Mouse (Mus musculus) frontal cortex, adult (tissue): Measurements from ENCODE around the gene Dmac2.

Experiments
- ATAC-seq: cut with Nextera tagmentation; 2 replicates; pipeline ENCODE4 v1.9.2; 2017; ENCODE audit warnings: mild to moderate bottlenecking, moderate library complexity, mixed read lengths; ENCODE audit not compliant: low TSS enrichment

Gene Dmac2

DNA sequence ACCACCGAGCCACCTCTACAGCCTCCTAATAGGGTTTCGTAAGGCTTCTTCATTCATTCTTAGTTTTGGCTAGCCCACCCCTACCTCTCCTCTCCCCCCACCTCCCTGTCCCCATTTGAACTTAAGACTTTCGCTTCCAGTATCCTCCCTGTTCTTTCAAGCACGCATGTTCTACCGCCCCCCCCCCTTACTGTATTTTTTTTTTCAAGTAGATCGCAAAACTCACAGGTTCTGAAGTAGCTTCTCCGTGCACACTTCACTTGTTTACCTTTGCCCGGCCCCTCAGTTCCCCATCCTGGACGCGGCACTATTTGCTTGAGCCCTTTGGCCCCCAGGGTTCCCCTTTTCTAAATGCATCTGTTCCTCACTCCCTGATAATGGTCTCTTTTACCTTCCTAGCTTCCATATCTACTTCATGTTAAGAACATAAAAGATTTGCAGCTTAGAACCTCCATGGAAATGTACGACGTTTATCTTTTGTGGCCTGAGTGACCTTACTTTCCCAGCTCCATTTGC, 33.1 kb downstream of the Dmac2 start:
- ATAC-seq = no peak

DNA sequence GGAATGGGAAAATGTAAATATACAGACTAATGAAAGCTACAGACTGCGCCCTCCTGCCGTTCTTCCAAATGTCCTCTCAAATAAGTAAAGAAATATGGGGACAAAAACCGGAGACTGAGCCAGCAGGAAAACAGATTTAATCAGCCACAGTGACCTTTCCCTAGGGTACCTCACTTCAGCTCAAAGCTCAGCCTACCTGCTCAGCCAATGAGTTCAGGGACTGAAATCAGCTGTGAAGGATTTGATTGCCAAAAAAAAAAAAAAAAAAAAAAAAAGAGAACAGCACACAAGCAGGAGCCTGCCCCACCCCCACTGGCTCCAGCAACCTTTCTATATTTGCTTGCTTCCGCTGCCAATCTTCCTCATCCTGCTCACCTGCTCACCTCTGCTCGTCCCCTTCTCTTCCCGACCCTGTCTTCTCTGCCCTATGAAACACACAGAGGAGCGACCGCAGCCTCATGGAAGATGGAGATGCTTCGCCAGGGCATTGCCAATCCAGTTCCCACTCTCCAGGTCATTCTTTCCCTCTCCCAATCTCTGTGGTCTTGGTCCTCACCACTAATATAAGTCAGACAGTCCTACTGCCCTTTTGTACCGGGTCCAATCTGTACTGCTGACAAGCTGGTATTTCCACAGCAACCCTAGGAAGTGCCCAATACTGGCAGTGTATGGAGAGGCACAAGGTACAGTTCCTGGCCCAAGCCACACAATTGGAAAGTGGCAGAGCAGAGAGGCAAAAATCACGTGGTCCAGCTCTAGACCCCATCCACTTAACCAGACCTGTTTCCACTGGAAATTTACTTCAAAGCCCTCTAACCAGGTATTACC, 36.6 kb downstream of the Dmac2 start:
- ATAC-seq = no peak

DNA sequence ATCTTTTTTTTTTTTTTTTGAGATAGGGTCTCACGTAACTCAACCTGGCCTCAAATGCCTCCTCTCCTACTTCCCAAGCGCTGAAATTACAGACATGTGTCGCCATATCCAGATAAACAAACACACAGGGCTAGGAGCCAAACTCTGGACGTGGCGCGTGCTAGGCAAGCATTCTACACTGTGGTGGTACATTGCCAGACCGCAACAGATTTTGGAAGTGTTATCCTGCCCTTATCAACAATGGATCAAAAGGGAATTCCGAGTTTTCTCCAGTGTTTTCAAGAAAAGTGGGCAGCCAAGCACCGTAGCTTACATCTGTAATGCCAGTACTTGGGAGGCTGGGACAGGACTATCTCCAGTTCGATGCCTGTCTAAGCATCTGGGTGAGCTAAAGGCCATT, 38.6 kb downstream of the Dmac2 start:
- ATAC-seq = no peak

DNA sequence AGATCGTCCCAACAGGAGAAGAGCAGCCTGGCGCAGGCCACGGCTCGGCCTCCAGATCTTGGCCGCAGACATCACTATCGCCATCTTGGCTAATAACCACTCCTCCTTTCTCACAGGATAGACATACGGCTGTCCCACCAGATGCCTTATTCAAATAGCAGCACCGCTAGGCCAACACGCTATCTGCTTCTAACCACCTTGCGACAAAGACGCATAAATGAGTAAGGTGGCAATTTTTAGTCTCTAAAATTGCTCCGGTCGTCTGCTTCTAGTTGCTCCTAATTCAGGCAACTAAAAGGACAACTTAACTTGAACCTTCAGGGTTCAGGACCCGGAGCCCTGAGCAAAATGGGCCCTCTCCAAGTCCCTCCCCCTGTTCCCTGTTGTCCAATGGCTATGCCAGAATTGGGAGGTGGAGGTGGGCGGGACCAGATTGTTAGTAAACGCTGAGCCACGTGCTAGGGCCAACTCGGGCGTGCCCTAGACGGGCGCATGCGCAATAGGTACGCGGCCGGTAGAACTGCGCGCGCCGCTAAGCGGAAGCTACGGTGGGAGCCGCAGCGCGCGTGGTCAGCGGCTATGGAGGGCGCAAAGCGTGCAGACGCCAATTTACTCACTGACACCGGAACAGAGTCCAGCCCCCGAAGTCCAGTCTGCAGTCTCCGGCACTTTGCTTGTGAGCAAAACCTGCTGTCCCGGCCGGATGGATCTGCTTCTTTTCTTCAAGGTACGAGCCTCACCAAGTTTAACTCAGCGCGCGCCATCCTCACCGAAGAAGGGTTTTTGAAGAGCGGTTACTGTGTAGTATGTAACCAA, 39.7 kb downstream of the Dmac2 start, which contains the start of the genes Bckdha and Exosc5:
Bckdha (minus strand) TSS at position 325 of the 816 bp plus-strand sequence.
Exosc5 (plus strand) TSS at position 508 of the 816 bp plus-strand sequence.
- peak; percentile 97 for ATAC-seq

- ATAC-seq = no peak
Observed at GRCm38 (mm10) chr7:25666381-25666780, 47.2 kb downstream of the Dmac2 start.

DNA sequence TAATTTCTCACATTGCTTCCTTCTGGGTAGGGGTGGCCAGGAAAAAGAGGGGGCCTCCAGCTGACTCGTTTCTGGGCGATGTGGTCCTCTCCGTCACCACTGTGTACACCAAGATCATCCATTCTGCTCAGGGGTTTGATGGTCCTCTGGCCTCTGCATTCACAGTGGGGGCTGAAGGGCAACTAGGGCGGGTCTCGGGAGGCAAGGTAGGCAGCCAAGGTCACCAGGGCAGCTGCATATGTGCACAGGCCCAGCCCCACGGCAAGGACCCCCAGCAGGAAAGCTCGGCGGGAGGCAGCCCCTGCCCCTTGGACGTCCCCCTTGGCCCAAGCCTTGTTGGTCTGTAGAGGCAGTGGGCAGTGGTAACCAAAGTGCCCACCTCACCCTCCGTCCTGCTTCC, 49.9 kb downstream of the Dmac2 start:
- no peak for ATAC-seq

GRCm38 (mm10) chr7:25669631-25670030, 50.4 kb downstream of the Dmac2 start:
- ATAC-seq = no peak

DNA sequence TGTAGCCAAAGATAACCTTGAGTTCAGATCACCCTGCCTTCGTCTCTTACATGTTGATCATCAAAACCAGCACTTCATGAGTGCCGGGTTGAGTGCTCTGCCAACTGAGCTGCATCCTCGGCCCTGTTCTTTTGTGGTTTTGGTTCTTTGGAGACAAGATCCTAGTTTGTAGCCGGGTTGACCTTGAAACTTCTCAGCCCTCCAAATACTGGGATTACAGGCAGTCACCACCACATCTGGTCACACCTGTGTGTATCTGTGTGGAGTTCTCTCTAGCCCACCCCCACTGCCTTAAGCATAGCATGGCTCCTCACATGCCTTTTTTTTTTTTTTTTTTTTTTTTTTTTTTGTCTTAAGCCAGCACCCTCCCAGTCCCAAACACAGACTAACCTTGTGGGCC, 50.9 kb downstream of the Dmac2 start:
- ATAC-seq = no peak

DNA sequence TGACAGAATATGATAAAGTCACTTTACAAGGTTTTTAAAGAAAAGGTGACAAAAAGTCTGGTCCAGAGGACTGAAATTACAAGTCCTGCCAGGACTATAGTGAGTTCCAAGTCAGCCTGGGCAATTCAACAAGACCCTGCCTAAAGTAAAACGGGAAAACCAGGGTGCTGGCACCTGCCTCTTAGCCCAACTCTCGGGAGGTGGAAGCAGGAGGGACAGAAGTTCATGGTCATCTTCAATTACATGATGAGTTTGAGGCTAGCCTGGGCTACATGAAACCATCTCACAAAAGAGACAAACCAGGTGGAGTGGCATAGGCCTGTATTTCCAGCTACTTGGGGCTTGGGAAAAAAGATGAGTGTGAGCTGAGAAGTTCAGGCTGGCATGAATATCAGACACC, 52.5 kb downstream of the Dmac2 start:
- no peak for ATAC-seq

- no peak for ATAC-seq
Observed at GRCm38 (mm10) chr7:25672442-25672841, 53.2 kb downstream of the Dmac2 start.

- ATAC-seq = no peak
Observed at GRCm38 (mm10) chr7:25674297-25674696, 55.1 kb downstream of the Dmac2 start.

- ATAC-seq = no peak
Observed at GRCm38 (mm10) chr7:25674719-25675300, 55.6 kb downstream of the Dmac2 start, which contains the start of gene Tmem91. Gene Tmem91 (minus strand): TSS chr7:25675166.
